Mouse (Mus musculus): ENCODE data around the gene Hcn2. TPM values are rescaled to one million over a fixed set of nuclear protein-coding genes. Genes with fewer than 3 reads are reported as not detected.
"Not testable (repeated sequence)": the region's sequence is repeated elsewhere in the genome, so short reads cannot be mapped to it uniquely, and the experiment has no call there.

Gene Hcn2
- polyA plus RNA-seq, 1 experiment from 2014 or later, result 0.02 TPM

DNA sequence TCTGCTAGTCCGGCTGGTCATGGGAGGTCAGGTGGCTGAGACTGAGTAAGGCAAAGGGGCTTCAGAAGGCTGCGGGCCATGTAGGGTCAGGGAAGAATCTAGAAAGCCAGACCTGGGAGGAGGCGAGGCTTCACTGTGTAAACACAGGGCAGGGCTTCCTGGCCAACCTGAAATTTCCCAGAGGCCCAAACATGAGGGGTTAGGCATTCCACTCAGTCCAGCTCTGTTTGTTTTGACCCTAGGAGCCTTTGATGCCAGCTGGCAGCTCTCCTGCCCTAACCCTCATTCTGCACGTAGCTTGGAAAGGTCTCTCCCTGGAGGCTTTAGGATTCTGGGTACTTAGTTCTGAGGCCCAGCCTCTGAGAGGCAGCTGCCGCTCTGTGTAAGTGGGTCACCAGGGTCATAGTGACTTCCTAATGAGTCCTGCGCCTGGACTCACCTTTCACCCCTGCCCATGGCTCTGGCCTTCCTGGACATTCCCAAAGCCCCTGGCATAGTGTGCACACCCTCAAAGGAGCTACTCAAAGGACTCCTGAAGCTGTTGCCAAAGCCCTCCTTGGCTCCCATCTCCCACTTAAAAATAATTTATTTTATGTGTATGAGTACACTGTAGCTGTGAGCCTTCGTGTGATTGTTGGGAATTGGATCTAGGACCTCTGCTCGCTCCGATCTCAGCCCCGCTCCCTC is 14.8 kb upstream of the Hcn2 start:
- WGBS (ENCODE audit: insufficient replicate concordance), result 63% methylated on average over 10 of the region's 10 CpGs
- Histone ChIP-seq H3K27ac (replicated peaks) (peak overlapping the region; percentile 67), H3K9me3 (replicated peaks) (no peaks in the 10 kb centered on the region), H3K9ac (no peak overlapping the region), H3K36me3 (replicated peaks) (peaks cover 5% of the 10 kb centered on the region), H3K27me3 (no peaks in the 10 kb centered on the region), H3K4me2 (no peak overlapping the region), H3K4me3 (replicated peaks) (no peak overlapping the region), H3K4me1 (replicated peaks) (peaks cover 35% of the 10 kb centered on the region)
- ATAC-seq (ENCODE audit: insufficient read depth), result no peak

DNA sequence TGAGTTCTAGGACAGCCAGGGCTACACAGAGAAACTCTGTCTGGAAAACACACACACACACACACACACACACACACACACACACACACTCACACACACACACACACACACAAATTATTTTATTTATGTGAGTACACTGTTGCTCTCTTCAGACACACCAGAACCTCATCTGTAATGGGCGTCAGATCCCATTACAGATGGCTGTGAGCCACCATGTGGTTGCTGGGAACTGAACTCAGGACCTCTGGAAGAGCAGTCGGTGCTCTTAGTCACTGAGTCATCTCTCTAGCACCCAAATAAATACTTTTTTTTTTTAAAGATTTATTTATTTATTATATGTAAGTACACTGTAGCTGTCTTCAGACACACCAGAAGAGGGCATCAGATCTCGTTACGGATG is 13.5 kb upstream of the Hcn2 start:
- not testable (repeated sequence) for H3K9ac ChIP-seq; H3K4me2 ChIP-seq; ATAC-seq (ENCODE audit: insufficient read depth); H3K27ac ChIP-seq (replicated peaks); H3K9me3 ChIP-seq (replicated peaks); H3K27me3 ChIP-seq; H3K4me3 ChIP-seq (replicated peaks)
- 85% methylated on average over 4 of the region's 4 CpGs for WGBS (ENCODE audit: insufficient replicate concordance)
- Histone ChIP-seq H3K36me3 (replicated peaks) (peaks cover 19% of the 10 kb centered on the region), H3K4me1 (replicated peaks) (peaks cover 49% of the 10 kb centered on the region)

DNA sequence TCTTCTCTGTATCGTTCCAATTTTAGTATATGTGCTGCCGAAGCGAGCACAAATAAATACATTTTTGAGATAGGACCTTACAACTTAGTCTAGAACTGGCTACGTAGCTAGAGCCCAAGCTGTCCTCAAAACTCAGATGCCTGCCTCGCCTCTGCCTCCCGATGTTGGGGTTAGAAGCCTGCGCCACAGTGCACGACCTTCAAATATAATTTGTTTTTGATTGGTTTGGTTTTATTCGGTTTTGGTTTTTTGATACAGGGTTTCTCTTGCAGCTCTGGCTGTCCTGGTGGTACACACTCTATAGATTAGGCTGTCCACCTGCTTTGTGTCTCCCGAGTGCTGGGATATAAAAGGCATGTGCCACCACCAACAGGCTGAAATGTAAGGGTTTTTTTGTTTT is 12.9 kb upstream of the Hcn2 start:
- no peak for ATAC-seq (ENCODE audit: insufficient read depth)
- peaks cover 55% of the 10 kb centered on the region for H3K4me1 ChIP-seq (replicated peaks)
- H3K9me3 ChIP-seq (replicated peaks), result no peaks in the 10 kb centered on the region
- peak overlapping the region; percentile 94 for H3K4me3 ChIP-seq (replicated peaks)
- H3K27ac ChIP-seq (replicated peaks), result peak overlapping the region; percentile 96
- H3K4me2 ChIP-seq, result peak overlapping the region; percentile 78
- no peaks in the 10 kb centered on the region for H3K27me3 ChIP-seq
- peak overlapping the region; percentile 97; the same call in 1 of the 2 replicates for H3K9ac ChIP-seq
- WGBS (ENCODE audit: insufficient replicate concordance), result 71% methylated on average over 10 of the region's 10 CpGs
- peaks cover 25% of the 10 kb centered on the region for H3K36me3 ChIP-seq (replicated peaks)

DNA sequence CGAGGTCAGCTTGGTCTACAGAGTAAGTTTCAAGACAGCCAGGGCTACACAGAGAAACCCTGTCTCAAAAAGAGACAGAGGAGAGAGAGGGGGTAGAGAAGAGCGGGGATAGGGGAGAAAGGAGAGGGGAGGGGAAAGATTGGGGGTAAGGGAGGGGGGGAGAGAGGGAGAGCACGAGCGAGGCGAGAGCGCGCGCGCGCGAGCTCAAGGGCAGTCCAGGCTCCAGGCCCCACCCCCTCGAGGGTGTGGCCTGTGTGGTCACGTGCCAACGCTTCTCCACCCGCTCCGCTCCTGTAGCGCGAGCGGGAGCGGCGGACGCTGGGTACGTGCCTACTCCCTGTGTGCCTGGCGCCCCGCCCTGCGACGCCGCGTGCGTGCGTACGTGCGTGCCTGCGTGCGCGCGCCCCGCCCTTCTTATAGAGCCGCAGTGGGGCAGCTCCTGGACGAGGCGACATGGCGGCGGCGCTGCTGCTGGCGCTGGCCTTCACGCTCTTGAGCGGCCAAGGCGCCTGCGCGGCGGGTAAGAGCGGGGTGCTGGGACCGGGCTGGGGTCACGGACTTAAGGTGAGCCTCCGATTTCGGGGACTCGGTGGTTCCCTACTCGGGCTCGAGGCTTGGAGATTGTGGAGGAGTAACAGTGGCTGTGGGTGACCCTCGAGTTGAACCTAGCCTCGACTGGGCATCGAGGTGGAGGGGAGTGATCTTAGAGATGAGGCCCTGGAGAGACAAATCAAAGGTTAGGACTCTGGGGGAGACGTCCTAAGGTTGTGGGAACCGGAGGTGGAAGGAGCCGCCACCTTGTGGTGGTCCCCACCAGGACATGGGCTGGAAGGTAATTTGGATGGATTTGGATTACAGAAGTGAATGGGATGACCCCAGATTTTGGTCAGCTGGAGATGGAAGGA is 12.1 kb upstream of the Hcn2 start, which contains the start of gene Bsg:
Bsg (plus strand) TSS at position 427 of the 905 bp plus-strand sequence.
- H3K4me1 ChIP-seq (replicated peaks), result peaks cover 63% of the 10 kb centered on the region
- peak; percentile 88 for ATAC-seq (ENCODE audit: insufficient read depth)
- under 1% methylated on average over 56 of the region's 65 CpGs for WGBS (ENCODE audit: insufficient replicate concordance)

DNA sequence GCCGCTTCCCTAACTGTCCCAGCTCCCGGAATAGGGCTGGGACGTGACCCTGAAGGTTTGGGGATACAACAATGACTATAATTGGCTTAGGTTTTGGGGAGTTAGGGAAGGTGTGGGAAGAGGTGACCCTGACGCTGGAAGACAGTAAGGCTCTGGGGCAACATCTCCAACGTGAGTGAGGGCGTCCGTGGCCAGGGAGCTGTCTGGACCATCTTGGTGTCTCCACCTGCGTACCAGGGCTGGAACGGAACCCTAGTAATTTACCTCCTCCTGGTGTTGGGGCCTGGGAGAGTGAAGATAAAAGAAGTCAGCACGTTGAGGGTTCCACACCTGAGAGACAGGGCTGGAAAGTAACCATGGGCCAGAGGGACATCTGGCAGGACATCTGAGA is 11.5 kb upstream of the Hcn2 start:
- peaks cover 39% of the 10 kb centered on the region for H3K36me3 ChIP-seq (replicated peaks)
- peak overlapping the region; percentile 97 for H3K9ac ChIP-seq
- peak overlapping the region; percentile 87 for H3K4me2 ChIP-seq
- 1% methylated on average over 10 of the region's 10 CpGs for WGBS (ENCODE audit: insufficient replicate concordance)
- H3K4me1 ChIP-seq (replicated peaks), result peaks cover 69% of the 10 kb centered on the region
- H3K9me3 ChIP-seq (replicated peaks), result no peaks in the 10 kb centered on the region
- ATAC-seq (ENCODE audit: insufficient read depth), result no peak
- H3K27ac ChIP-seq (replicated peaks), result peak overlapping the region; percentile 96
- H3K4me3 ChIP-seq (replicated peaks), result peak overlapping the region; percentile 94
- H3K27me3 ChIP-seq, result no peaks in the 10 kb centered on the region

More for the DNA sequence above, 12.1 kb upstream of the Hcn2 start, which contains the start of gene Bsg:
- H3K4me2 ChIP-seq, result peak within 1 kb of the TSS; percentile 87
- H3K36me3 ChIP-seq (replicated peaks), result peaks cover 33% of the 10 kb centered on the region
- no peaks in the 10 kb centered on the region for H3K9me3 ChIP-seq (replicated peaks)
- peak within 1 kb of the TSS; percentile 96 for H3K27ac ChIP-seq (replicated peaks)
- H3K9ac ChIP-seq, result peak within 1 kb of the TSS; percentile 97
- H3K27me3 ChIP-seq, result no peaks in the 10 kb centered on the region
- H3K4me3 ChIP-seq (replicated peaks), result peak within 1 kb of the TSS; percentile 94

DNA sequence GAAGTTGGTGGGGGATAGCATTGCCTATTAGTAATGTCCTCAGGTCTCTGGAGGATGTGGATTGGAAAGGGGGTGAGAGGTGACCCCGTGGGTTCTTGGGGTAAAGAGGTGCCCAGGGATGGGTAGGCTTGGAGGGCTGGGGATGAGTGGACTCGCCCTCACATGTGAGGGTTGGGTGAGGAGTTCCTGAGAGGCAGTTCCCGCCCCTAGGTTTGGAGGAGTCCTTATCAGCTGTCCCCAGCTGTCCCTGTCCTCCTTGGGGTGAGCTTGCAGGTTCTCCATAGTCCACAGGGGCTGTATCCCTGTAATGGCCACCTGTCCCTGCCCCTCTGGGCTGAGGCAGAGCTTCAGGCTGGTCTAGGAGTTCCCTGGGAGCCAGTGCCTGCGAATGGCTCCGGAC is 10.5 kb upstream of the Hcn2 start:
- Histone ChIP-seq H3K9me3 (replicated peaks) (no peaks in the 10 kb centered on the region), H3K4me1 (replicated peaks) (peaks cover 73% of the 10 kb centered on the region), H3K4me2 (peak overlapping the region; percentile 87), H3K36me3 (replicated peaks) (peaks cover 49% of the 10 kb centered on the region), H3K4me3 (replicated peaks) (peak overlapping the region; percentile 94), H3K27me3 (no peaks in the 10 kb centered on the region), H3K27ac (replicated peaks) (peak overlapping the region; percentile 96), H3K9ac (peak overlapping the region; percentile 97)
- peak; percentile 83 for ATAC-seq (ENCODE audit: insufficient read depth)
- WGBS (ENCODE audit: insufficient replicate concordance), result 22% methylated on average over 5 of the region's 5 CpGs

DNA sequence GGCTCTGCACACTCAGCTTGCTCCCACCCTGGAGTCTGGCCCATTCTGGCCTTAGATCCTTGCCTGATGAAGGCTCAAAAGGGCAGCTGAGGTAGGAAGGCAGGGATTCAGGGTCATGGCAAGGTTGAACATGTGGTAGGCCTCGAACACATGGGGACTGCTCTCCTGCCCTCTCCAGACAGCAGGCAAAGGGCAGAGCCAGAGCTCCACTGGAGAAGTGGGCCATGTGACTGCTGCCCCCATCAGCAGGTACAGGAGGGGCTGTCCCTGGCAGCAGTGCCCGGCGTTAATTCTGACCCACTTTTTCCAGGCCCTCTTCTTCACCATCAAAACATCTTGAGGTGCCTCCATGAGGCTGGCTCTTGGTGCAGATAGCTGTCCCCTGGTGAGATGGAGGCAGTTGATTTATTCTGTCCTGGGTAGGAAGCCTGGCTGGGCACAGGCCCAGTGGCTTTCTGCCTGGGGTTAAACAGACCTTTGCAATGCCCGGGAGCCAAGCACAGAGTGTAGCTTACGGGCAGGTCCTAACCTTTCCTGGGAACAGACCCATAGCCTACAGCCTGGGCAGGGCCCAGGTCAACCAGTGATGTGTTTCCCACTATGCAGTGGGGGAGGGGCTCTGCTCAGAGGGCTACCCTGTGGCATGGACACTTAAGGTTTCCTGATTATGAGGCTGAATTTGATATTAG is 9.9 kb upstream of the Hcn2 start:
- peaks cover 73% of the 10 kb centered on the region for H3K4me1 ChIP-seq (replicated peaks)
- ATAC-seq (ENCODE audit: insufficient read depth), result no peak
- H3K4me2 ChIP-seq, result peak overlapping the region; percentile 87
- H3K36me3 ChIP-seq (replicated peaks), result peaks cover 55% of the 10 kb centered on the region
- peak overlapping the region; percentile 94 for H3K4me3 ChIP-seq (replicated peaks)
- H3K27ac ChIP-seq (replicated peaks), result peak overlapping the region; percentile 96
- 56% methylated on average over 5 of the region's 5 CpGs for WGBS (ENCODE audit: insufficient replicate concordance)
- H3K27me3 ChIP-seq, result no peaks in the 10 kb centered on the region
- H3K9ac ChIP-seq, result peak overlapping the region; percentile 97
- no peaks in the 10 kb centered on the region for H3K9me3 ChIP-seq (replicated peaks)

DNA sequence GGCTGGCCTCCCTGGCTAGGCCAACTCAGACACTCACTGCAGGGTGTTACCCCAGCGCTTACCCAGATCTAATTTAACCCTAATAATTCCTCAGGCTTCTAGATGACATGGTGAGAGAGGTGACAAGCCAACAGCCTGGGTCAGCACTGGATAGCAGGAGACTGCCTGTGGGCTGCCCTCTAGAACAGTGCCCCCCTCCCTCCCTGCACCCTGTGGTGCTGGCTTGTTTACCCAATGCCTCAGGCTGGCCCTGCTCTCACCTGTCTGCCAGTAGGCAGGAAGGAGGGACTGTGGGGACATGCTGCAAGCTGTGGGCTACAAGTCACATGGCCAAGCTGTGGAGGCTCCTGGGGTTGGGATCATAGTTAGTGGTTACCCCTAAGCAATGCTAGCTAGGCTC is 9.3 kb upstream of the Hcn2 start:
- Histone ChIP-seq H3K9me3 (replicated peaks) (no peaks in the 10 kb centered on the region), H3K4me2 (peak overlapping the region; percentile 87), H3K4me3 (replicated peaks) (peak overlapping the region; percentile 94), H3K27ac (replicated peaks) (peak overlapping the region; percentile 96), H3K4me1 (replicated peaks) (peaks cover 77% of the 10 kb centered on the region), H3K27me3 (no peaks in the 10 kb centered on the region), H3K9ac (peak overlapping the region; percentile 97), H3K36me3 (replicated peaks) (peaks cover 61% of the 10 kb centered on the region)
- no peak for ATAC-seq (ENCODE audit: insufficient read depth)
- 68% methylated on average over 1 of the region's 1 CpGs for WGBS (ENCODE audit: insufficient replicate concordance)

DNA sequence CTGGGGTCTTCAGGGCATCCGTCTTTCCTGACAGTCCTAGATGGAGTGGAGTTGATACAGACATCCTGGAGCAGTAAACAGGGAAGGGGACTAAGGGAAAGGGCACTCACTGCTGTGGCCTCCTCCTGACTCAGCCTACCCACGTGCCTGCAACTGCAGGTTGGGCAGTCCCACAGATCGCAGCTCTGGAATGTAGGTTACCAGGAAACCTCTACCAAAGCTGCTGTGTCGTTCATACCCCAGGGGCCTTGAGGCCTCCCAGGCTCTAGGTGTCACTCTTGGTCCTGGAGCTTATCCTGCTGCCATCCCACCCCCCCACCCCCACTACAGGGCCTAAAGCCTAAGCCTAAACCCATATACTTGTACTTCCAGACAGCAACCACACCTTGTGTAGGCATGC is 8.7 kb upstream of the Hcn2 start:
- peak overlapping the region; percentile 97 for H3K9ac ChIP-seq
- ATAC-seq (ENCODE audit: insufficient read depth), result no peak
- H3K4me2 ChIP-seq, result peak overlapping the region; percentile 87
- 70% methylated on average over 4 of the region's 4 CpGs for WGBS (ENCODE audit: insufficient replicate concordance)
- peaks cover 83% of the 10 kb centered on the region for H3K4me1 ChIP-seq (replicated peaks)
- peak overlapping the region; percentile 96; the same call in 1 of the 2 replicates for H3K27ac ChIP-seq (replicated peaks)
- H3K36me3 ChIP-seq (replicated peaks), result peaks cover 66% of the 10 kb centered on the region
- peak overlapping the region; percentile 94 for H3K4me3 ChIP-seq (replicated peaks)
- no peaks in the 10 kb centered on the region for H3K27me3 ChIP-seq
- no peaks in the 10 kb centered on the region for H3K9me3 ChIP-seq (replicated peaks)

DNA sequence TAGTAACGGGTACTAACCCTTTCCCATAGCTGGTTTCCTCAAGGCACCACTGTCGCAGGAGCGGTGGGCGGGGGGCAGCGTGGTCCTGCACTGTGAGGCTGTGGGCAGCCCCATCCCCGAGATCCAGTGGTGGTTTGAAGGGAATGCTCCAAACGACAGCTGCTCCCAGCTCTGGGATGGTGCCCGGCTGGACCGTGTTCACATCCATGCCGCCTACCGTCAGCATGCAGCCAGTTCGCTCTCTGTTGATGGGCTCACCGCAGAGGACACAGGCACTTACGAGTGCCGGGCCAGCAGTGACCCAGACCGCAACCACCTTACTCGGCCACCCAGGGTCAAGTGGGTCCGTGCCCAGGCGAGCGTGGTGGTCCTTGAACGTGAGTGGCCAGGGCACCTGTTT is 7.8 kb upstream of the Hcn2 start:
- H3K27me3 ChIP-seq, result peaks cover under 1% of the 10 kb centered on the region; the same call in 1 of the 2 replicates
- 90% methylated on average over 21 of the region's 21 CpGs for WGBS (ENCODE audit: insufficient replicate concordance)
- peak overlapping the region; percentile 87 for H3K4me2 ChIP-seq
- H3K27ac ChIP-seq (replicated peaks), result peak overlapping the region; percentile 96; the same call in 1 of the 2 replicates
- peaks cover 89% of the 10 kb centered on the region for H3K4me1 ChIP-seq (replicated peaks)
- no peak for ATAC-seq (ENCODE audit: insufficient read depth)
- peak overlapping the region; percentile 94; the same call in 1 of the 2 replicates for H3K4me3 ChIP-seq (replicated peaks)
- no peaks in the 10 kb centered on the region for H3K9me3 ChIP-seq (replicated peaks)
- no peak overlapping the region for H3K9ac ChIP-seq
- peaks cover 68% of the 10 kb centered on the region for H3K36me3 ChIP-seq (replicated peaks)
